Mouse (Mus musculus) right cerebral cortex, postnatal 14 days (tissue): ENCODE measurements around the gene Nrgn.
A peak's percentile ranks its signal among the peaks of the same experiment; 100 is the strongest.

ENCODE experiments used
- DNase-seq: peaks from one replicate; pipeline ENCODE4 v3.0.0; 2022

Gene Nrgn

DNA sequence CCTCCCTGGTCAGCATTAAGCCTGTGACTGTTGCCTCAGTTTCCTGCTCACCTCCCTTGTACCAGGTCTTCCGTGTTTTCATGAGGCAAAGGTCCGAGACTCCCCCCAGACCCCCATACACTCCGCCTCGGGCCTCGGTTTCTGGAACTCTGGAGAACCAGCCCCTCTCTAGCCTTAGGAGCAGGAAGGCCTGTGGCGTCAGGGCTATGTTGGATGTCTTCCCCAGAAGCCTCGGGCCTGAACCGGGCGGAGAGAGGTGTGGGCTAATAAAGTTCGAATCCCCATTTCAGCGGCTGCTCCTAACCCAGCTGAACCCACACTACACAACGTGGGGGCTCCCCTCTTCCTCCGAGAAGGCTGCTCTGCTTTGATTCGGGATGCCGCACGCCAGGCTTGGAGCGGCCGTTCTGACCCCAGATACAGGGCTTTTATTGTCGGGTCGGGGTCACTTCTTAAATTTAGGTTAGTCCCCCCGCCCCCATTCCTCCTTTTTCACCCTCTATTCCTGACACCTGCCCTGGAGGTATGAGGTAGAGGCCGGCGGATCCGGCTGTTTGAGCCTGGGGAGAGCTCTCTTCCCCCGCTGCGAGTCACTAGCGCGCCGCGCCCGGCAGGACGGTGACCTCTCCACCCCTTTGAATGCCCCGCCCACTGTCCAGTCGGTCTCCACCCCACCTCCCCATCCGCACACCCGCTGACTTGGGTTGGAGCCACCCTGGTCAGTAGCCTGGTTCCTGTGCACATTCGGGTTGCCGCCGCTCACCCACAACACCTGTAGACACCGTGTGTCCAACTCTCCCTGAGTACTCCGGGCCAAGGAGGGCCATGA lies 25.1 kb downstream of the Nrgn start, which contains the start of gene Esam:
Gene Esam, plus strand, starts transcription at position 683 of the 829 bp plus-strand sequence.
- peak; percentile 22 for DNase-seq

- DNase-seq = no peak
Observed at GRCm38 (mm10) chr9:37526443-37527395, 26.0 kb downstream of the Nrgn start.

DNA sequence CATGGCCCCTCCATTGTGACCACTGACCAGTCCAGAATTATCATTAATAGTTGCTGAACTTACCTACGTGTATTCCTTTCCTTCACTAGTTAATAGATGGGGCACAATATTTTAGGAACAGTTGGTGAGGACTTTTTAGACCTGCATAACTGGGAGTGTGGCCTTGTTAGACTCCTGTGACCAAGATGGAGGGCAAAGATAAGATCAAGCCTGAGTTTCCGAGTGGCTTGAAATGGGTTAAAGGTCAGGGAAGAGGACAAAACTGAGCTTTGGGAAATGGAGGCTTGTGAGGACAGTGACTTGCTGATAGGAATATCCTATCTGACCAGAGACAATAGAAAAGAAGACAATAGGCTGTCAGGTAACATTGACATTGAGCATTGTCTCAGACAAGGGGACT lies 27.2 kb downstream of the Nrgn start:
- DNase-seq = no peak

DNA sequence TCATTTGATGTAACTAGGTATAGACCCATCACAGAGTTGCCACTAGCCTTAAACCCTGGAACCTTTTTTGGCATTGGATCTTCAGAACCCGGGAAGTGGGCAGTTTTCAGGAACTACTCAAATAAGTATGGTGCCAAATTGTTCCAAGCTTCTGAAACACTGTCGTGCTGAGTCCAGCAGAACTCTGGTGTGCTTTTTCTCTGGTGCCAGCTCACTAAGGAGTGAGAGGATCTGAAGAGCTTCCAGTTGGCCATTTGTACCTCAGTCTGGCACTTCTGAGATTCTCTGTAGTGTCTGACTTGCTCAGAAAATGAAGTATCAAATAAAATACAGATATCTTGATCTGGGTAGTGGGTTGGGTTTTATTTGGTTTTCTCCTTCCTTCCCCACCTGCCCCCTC lies 32.7 kb downstream of the Nrgn start:
- no peak for DNase-seq

DNA sequence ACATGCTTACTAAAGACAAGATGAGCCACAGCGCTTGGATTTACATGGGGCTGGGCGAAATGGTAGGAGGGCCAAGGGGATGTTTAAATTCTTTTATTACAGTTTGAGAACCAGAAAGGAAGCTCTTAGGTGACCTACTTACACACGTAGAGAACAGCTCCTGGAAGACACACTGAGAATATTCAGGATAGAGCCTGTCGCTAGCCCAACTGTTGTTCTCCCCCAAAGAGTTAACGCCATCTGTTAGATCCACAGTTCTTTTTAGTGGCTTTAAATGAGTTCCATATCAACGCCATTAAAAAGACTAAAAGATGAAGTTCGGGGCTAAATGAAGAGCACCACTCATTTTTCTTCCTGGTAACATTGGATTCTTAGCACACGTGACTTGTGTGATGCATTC lies 33.7 kb downstream of the Nrgn start:
- DNase-seq = no peak

DNA sequence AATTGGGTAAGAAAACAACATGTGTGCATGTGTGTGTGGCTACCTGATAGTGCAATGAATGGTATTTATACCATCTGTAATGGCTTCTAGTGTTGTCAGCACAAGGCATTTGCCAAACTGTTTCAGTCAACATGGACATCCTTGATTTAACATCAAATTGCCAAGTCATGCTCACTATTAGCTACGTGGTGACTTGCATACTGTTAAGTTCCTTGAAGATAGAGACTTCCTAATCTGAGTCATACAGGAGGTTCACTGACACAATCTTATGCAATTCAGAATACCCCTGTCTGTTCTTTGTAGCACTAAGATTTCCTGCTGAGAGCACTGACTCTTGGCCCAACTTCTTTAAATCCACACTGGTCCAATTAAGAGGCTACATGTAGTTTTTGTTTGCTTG lies 35.2 kb downstream of the Nrgn start:
- DNase-seq = no peak

DNA sequence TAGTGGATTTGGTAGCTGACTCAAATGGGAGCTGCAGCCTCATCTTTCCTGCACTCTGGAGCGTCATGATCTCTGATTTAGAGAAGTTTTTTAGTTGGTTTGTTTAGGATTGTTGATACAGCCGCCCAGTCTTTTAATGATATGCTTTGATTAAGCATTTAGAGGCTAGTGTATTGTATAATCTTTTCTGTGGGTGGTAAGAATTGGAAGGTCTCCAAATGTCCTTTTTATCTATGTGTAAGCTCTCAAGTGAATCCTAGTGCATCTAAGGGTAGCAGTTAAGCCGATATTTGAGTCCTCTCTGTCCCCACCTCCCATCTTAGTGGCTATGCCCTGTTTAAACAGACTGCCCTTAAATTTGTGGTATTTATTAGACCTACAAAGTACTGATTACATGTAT lies 38.2 kb downstream of the Nrgn start:
- DNase-seq = no peak

DNA sequence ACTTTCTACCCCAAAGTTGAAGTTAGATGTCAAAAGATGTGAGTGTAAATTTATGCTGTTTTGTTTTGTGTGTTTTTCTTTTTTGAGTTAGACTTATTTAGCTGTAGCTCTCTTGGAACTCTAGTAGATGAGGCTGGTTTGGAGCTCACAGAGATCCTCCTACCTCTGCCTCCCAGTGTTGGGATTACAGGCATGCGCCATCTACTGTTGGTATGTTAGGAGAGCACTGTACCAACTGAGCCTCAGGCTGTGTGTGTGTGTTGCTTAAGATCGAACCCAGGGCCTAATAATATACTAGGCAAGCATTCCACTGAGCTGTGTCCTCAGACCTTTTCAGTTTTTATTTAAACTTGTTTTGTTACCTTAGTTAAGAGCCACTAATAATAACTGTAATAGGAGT lies 40.6 kb downstream of the Nrgn start:
- no peak for DNase-seq

DNA sequence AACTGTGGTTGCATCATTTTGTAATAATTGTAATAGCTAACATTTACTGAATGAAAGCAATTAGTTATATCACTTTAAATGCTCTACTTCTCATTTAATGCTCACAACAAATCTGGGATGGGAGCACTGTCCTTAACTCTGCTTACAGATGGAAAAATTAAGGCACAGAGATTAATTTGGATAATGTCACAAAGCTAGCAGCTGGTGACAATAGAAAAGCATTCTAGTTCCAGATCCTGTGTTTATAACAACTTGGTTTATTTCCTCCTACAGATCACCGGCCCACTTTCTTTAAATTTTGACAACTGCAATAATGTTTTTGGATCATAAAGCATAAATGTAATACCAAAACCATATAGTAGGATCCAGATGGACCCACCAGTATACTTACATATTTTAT lies 46.7 kb downstream of the Nrgn start:
- no peak for DNase-seq

GRCm38 (mm10) chr9:37504348-37504747 lies 48.4 kb downstream of the Nrgn start:
- DNase-seq = no peak

DNA sequence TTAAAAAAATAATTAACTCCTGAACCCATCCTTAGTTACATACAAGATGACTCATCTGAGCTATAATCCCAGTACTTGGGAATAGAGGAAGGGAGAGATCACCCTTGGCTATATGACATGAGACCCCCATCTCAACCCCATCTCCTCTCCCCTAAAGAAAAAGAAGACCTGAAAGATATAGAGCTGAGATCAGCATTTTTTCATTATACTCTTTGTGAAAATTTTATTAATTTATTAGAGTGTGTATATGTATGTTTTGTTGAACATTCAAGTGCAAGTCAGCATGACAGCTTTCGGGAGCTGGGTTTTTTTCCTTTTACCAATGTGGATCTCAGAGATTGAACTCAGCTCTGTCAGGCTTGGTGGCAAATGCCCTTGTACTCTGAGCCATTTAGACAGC lies 51.5 kb downstream of the Nrgn start:
- DNase-seq = no peak

DNA sequence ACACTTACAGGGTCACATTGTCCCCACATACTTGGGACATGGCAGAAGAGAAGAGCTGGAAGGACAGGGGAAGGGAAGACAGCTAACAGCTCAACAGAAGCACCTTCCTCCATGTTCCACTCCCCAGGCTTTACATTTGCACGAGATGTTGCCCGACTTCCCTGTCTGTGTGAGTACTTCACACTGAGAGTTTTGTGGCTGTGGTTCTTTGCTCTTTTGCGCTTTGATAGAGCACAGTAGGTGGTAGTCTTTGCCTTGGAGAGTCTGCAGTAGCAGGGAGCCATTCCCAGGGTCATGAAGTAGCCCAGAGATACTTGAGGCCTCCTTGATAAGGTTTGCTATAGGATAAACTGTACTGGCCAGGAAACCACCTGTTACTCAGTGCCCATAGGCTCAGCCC lies 52.5 kb downstream of the Nrgn start:
- no peak for DNase-seq

GRCm38 (mm10) chr9:37496325-37496724 lies 56.4 kb downstream of the Nrgn start:
- DNase-seq = no peak

GRCm38 (mm10) chr9:37495761-37496160 lies 56.9 kb downstream of the Nrgn start:
- no peak for DNase-seq
